Mouse (Mus musculus): ENCODE measurements around the gene Inhbc. TPM values are rescaled to one million over a fixed set of nuclear protein-coding genes. Genes with fewer than 3 reads are reported as not detected.

Inhbc gene
- total and polyA plus RNA-seq, 3 experiments: not detected

GRCm38 (mm10) chr10:127343029-127343428, 27.2 kb downstream of the Inhbc start:
- no peak overlapping the region for H3K9ac ChIP-seq (ENCODE audit: control insufficient read depth, low read depth, low read length, poor library complexity, severe bottlenecking)
- 0 out of 2 replicates have a peak, but pooled peaks have one; percentile 21 for TF ChIP-seq USF1 (IDR thresholded peaks at IDR 0.05; ENCODE audit: low read depth, low read length)
- TF ChIP-seq TBP (IDR thresholded peaks at IDR 0.05; ENCODE audit: low read depth, low read length): no peak
- no peaks in the 10 kb centered on the region; the same call in 1 of the 2 replicates for H3K79me2 ChIP-seq (ENCODE audit: control insufficient read depth, insufficient read depth, low read length, poor library complexity)
- H3K4me1 ChIP-seq (ENCODE audit: control insufficient read depth in 1 of 2, insufficient read depth in 2 of 2, low read length in 2 of 2): 0 out of 4 replicates have a peak, but pooled peaks cover 0 to 3% of the 10 kb centered on the region in 2 experiments
- no peak overlapping the region for H3K27ac ChIP-seq (ENCODE audit: control insufficient read depth, low read depth, low read length)
- no peaks in the 10 kb centered on the region for H3K9me3 ChIP-seq (replicated peaks; ENCODE audit: insufficient read depth, low read length)
- H3K36me3 ChIP-seq (ENCODE audit: control insufficient read depth in 1 of 2, insufficient read depth in 2 of 2, low read length in 2 of 2): peaks cover 0 to 2% of the 10 kb centered on the region in 2 experiments; a peak in 1 of 4 replicates
- no peaks in the 10 kb centered on the region for H3K27me3 ChIP-seq (ENCODE audit: control insufficient read depth in 1 of 2, insufficient read depth in 2 of 2, low read length in 2 of 2)
- DNase-seq (ENCODE audit: low read depth, low spot score): no peak
- H3K4me3 ChIP-seq (ENCODE audit: control insufficient read depth in 1 of 2, insufficient read depth in 1 of 2, low read depth in 2 of 2, low read length in 2 of 2): no peak overlapping the region

- H3K4me1 ChIP-seq (ENCODE audit: control insufficient read depth in 1 of 2, insufficient read depth in 2 of 2, low read length in 2 of 2): 0 out of 4 replicates have a peak, but pooled peaks cover 0 to 3% of the 10 kb centered on the region in 2 experiments
- peak within 1 kb of the TSS; percentile 57 to 95 for H3K4me3 ChIP-seq (ENCODE audit: control insufficient read depth in 1 of 2, insufficient read depth in 1 of 2, low read depth in 2 of 2, low read length in 2 of 2)
These were observed 28.2 kb downstream of the Inhbc start, which contains the start of gene Gli1 for GRCm38 (mm10) chr10:127341891-127342639. Gli1 (minus strand) TSS chr10:127341974.

GRCm38 (mm10) chr10:127341360-127341690, 28.9 kb downstream of the Inhbc start:
- H3K9me3 ChIP-seq (replicated peaks; ENCODE audit: insufficient read depth, low read length): no peaks in the 10 kb centered on the region
- H3K4me1 ChIP-seq (ENCODE audit: control insufficient read depth in 1 of 2, insufficient read depth in 2 of 2, low read length in 2 of 2): 0 out of 4 replicates have a peak, but pooled peaks cover 0 to 3% of the 10 kb centered on the region in 2 experiments
- TF ChIP-seq ELF1 (IDR thresholded peaks at IDR 0.05; ENCODE audit: low read depth, low read length): no peak
- TF ChIP-seq SIN3A (IDR thresholded peaks at IDR 0.05; ENCODE audit: low read length): no peak
- H3K27me3 ChIP-seq (ENCODE audit: control insufficient read depth in 1 of 2, insufficient read depth in 2 of 2, low read length in 2 of 2): no peaks in the 10 kb centered on the region
- no peak for DNase-seq (ENCODE audit: low read depth, low spot score)
- H3K4me3 ChIP-seq (ENCODE audit: control insufficient read depth in 1 of 2, insufficient read depth in 1 of 2, low read depth in 2 of 2, low read length in 2 of 2): peak overlapping the region; percentile 38 to 55; a peak in 3 of 4 replicates
- H3K27ac ChIP-seq (ENCODE audit: control insufficient read depth, low read depth, low read length): no peak overlapping the region
- H3K79me2 ChIP-seq (ENCODE audit: control insufficient read depth, insufficient read depth, low read length, poor library complexity): no peaks in the 10 kb centered on the region; the same call in 1 of the 2 replicates
- H3K36me3 ChIP-seq (ENCODE audit: control insufficient read depth in 1 of 2, insufficient read depth in 2 of 2, low read length in 2 of 2): peaks cover 0 to 2% of the 10 kb centered on the region in 2 experiments; a peak in 1 of 4 replicates
- peak overlapping the region; percentile 57 for H3K9ac ChIP-seq (ENCODE audit: control insufficient read depth, low read depth, low read length, poor library complexity, severe bottlenecking)

More at GRCm38 (mm10) chr10:127341891-127342639, 28.2 kb downstream of the Inhbc start, which contains the start of gene Gli1:
- peaks cover 0 to 2% of the 10 kb centered on the region in 2 experiments; a peak in 1 of 4 replicates for H3K36me3 ChIP-seq (ENCODE audit: control insufficient read depth in 1 of 2, insufficient read depth in 2 of 2, low read length in 2 of 2)
- H3K9me3 ChIP-seq (replicated peaks; ENCODE audit: insufficient read depth, low read length): no peaks in the 10 kb centered on the region
- peak; percentile 95 for DNase-seq (ENCODE audit: low read depth, low spot score)
- H3K27me3 ChIP-seq (ENCODE audit: control insufficient read depth in 1 of 2, insufficient read depth in 2 of 2, low read length in 2 of 2): no peaks in the 10 kb centered on the region
- H3K79me2 ChIP-seq (ENCODE audit: control insufficient read depth, insufficient read depth, low read length, poor library complexity): no peaks in the 10 kb centered on the region; the same call in 1 of the 2 replicates
- 0 out of 2 replicates have a peak within 1 kb of the TSS, but pooled peaks have one; percentile 5 for H3K27ac ChIP-seq (ENCODE audit: control insufficient read depth, low read depth, low read length)
- H3K9ac ChIP-seq (ENCODE audit: control insufficient read depth, low read depth, low read length, poor library complexity, severe bottlenecking): peak within 1 kb of the TSS; percentile 57
- TF ChIP-seq SMC3 (IDR thresholded peaks at IDR 0.05; ENCODE audit: low read depth, low read length) (peak; percentile 73), SIN3A (IDR thresholded peaks at IDR 0.05; ENCODE audit: low read length) (peak; percentile 73), MXI1 (IDR thresholded peaks at IDR 0.05; ENCODE audit: low read depth, low read length) (peak; percentile 48; the same call in 1 of the 2 replicates), ZKSCAN1 (IDR thresholded peaks at IDR 0.05; ENCODE audit: low read depth, low read length) (no peak), ZNF384 (IDR thresholded peaks at IDR 0.05; ENCODE audit: low read depth, low read length) (0 out of 2 replicates have a peak, but pooled peaks have one; percentile 41), MAZ (IDR thresholded peaks at IDR 0.05; ENCODE audit: low read depth, low read length) (peak; percentile 97), HCFC1 (IDR thresholded peaks at IDR 0.05; ENCODE audit: low read depth, low read length) (peak; percentile 26; the same call in 1 of the 2 replicates), GATA1 (IDR thresholded peaks at IDR 0.05; ENCODE audit: low read depth, low read length) (no peak), UBTF (IDR thresholded peaks at IDR 0.05; ENCODE audit: borderline replicate concordance, insufficient read depth, low read depth, low read length) (no peak), ETS1 (IDR thresholded peaks at IDR 0.05; ENCODE audit: low read depth, low read length) (no peak), USF1 (IDR thresholded peaks at IDR 0.05; ENCODE audit: low read depth, low read length) (0 out of 2 replicates have a peak, but pooled peaks have one; percentile 15), ZC3H11A (IDR thresholded peaks at IDR 0.05; ENCODE audit: low read depth, low read length) (peak; percentile 55), CHD1 (IDR thresholded peaks at IDR 0.05; ENCODE audit: low read depth, low read length) (no peak), MAX (IDR thresholded peaks at IDR 0.05; ENCODE audit: low read length) (peak; percentile 85), MYC (IDR thresholded peaks at IDR 0.05; ENCODE audit: low read depth, low read length) (peak; percentile 91), RAD21 (IDR thresholded peaks at IDR 0.05; ENCODE audit: low read depth, low read length) (peak; percentile 77), POLR2AphosphoS5 (IDR thresholded peaks at IDR 0.05; ENCODE audit: borderline replicate concordance, low read depth, low read length) (no peak), CTCF (IDR thresholded peaks at IDR 0.05 in 2 of 3, conservative IDR thresholded peaks at IDR 0.05 in 1 of 3; ENCODE audit: control insufficient read depth in 1 of 3, insufficient read depth in 1 of 3, low read depth in 2 of 3, low read length in 3 of 3, poor library complexity in 1 of 3, severe bottlenecking in 1 of 3) (peak; percentile 95 to 96 (median 96))
